Mouse (Mus musculus) common myeloid progenitor, adult 5-6 weeks (primary cell): ENCODE results near the gene Ubxn4. TPM values are rescaled to one million over a fixed set of nuclear protein-coding genes. Genes with fewer than 3 reads are reported as not detected.
A peak's percentile ranks its signal among the peaks of the same experiment; 100 is the strongest.
"Not testable (repeated sequence)": the region's sequence is repeated elsewhere in the genome, so short reads cannot be mapped to it uniquely, and the experiment has no call there.

Experiments used
- ATAC-seq: replicated peaks from 2 replicates; pipeline ENCODE4 v1.8.0; 2016; ENCODE audit warnings: low read depth, mild to moderate bottlenecking, moderate TSS enrichment, inconsistent platforms; ENCODE audit not compliant: poor library complexity, severe bottlenecking
- total RNA-seq: library from RNA; stranded (forward); fragments of 200-1000, 187-1606 nt; gene quantifications from 2 replicates; pipeline ENCODE4 v1.2.3, GENCODE M21; 2017

The Ubxn4 gene
- 100 and 140 TPM in 2 replicates for total RNA-seq

- peak; percentile 9 for ATAC-seq
Measured at GRCm38 (mm10) chr1:128243627-128243995, at the start of gene Ubxn4. Gene Ubxn4, plus strand, starts transcription at chr1:128243964.

GRCm38 (mm10) chr1:128194011-128194410 is 49.8 kb upstream of the Ubxn4 start:
- ATAC-seq = no peak

GRCm38 (mm10) chr1:128197353-128197752 is 46.4 kb upstream of the Ubxn4 start:
- ATAC-seq = no peak

- peak; percentile 66; the same call in 1 of the 2 replicates for ATAC-seq
Measured at GRCm38 (mm10) chr1:128213261-128213660, 30.5 kb upstream of the Ubxn4 start.

GRCm38 (mm10) chr1:128221886-128222285 is 21.9 kb upstream of the Ubxn4 start:
- 0 out of 2 replicates have a peak, but pooled peaks have one; percentile 32 for ATAC-seq

GRCm38 (mm10) chr1:128223304-128223703 is 20.5 kb upstream of the Ubxn4 start:
- ATAC-seq = 0 out of 2 replicates have a peak, but pooled peaks have one; percentile 60

- no peak for ATAC-seq
Measured at GRCm38 (mm10) chr1:128235181-128235580, 8.6 kb upstream of the Ubxn4 start.

- ATAC-seq = peak; percentile 96
Measured at GRCm38 (mm10) chr1:128243996-128244726, 397 bp downstream of the Ubxn4 start.

GRCm38 (mm10) chr1:128244727-128245355 is 1.1 kb downstream of the Ubxn4 start:
- ATAC-seq = peak; percentile 45

- not testable (repeated sequence) for ATAC-seq
Measured at GRCm38 (mm10) chr1:128267061-128267460, 23.3 kb downstream of the Ubxn4 start.

- no peak for ATAC-seq
Measured at GRCm38 (mm10) chr1:128270731-128271130, 27.0 kb downstream of the Ubxn4 start.

GRCm38 (mm10) chr1:128275908-128276307 is 32.1 kb downstream of the Ubxn4 start:
- peak; percentile 42; the same call in 1 of the 2 replicates for ATAC-seq

- ATAC-seq = no peak
Measured at GRCm38 (mm10) chr1:128278563-128278962, 34.8 kb downstream of the Ubxn4 start.

- ATAC-seq = no peak
Measured at GRCm38 (mm10) chr1:128281753-128282152, 38.0 kb downstream of the Ubxn4 start.

- no peak for ATAC-seq
Measured at GRCm38 (mm10) chr1:128282924-128283323, 39.2 kb downstream of the Ubxn4 start.

- 0 out of 2 replicates have a peak, but pooled peaks have one; percentile 25 for ATAC-seq
Measured at GRCm38 (mm10) chr1:128284157-128284690, 40.5 kb downstream of the Ubxn4 start.

- no peak for ATAC-seq
Measured at GRCm38 (mm10) chr1:128285136-128285535, 41.4 kb downstream of the Ubxn4 start.

GRCm38 (mm10) chr1:128290295-128290694 is 46.5 kb downstream of the Ubxn4 start:
- no peak for ATAC-seq

GRCm38 (mm10) chr1:128293524-128293923 is 49.8 kb downstream of the Ubxn4 start:
- ATAC-seq = no peak

- no peak for ATAC-seq
Measured at GRCm38 (mm10) chr1:128295296-128295695, 51.5 kb downstream of the Ubxn4 start.
